Mouse (Mus musculus) olfactory bulb, adult 2 months (tissue): ENCODE measurements around the gene Cmya5. TPM values are rescaled to one million over a fixed set of nuclear protein-coding genes. Genes with fewer than 3 reads are reported as not detected.

Experiments used
- H3K27ac ChIP-seq: fragments of 200-500 bp; 2 replicates; pipeline ENCODE4 v1.5.1; 2012; ENCODE audit warnings: low read depth, low read length; ENCODE audit not compliant: insufficient read depth
- H3K4me1 ChIP-seq: fragments of 200-500 bp; 2 replicates; pipeline ENCODE4 v1.6.1; 2012; ENCODE audit warnings: low read length; ENCODE audit not compliant: control insufficient read depth, insufficient read depth
- H3K4me3 ChIP-seq: fragments of 200-500 bp; 2 replicates; pipeline ENCODE4 v1.5.1; 2012; ENCODE audit warnings: mild to moderate bottlenecking, low read depth, low read length, moderate library complexity; ENCODE audit not compliant: insufficient read depth
- CTCF ChIP-seq: fragments of 200-500 bp; IDR thresholded peaks from 2 replicates; pipeline ENCODE4 v1.5.1; 2012; ENCODE audit warnings: low read depth, mild to moderate bottlenecking, low read length, moderate library complexity; ENCODE audit not compliant: insufficient read depth
- POLR2A ChIP-seq: fragments of 200-500 bp; IDR thresholded peaks from 2 replicates; pipeline ENCODE4 v1.6.1; 2012; ENCODE audit warnings: mild to moderate bottlenecking, low read depth, low read length, moderate library complexity; ENCODE audit not compliant: insufficient read depth
- WGBS: fragments of 180-500 bp; shearing (Covaris S2); methylation state at CpG from one replicate; pipeline ENCODE4 v1.1.7; 2018; 5-methylcytosine and 5-hydroxymethylcytosine counted together
- polyA plus RNA-seq: library from polyadenylated mRNA; stranded (reverse); fragments of >200 nt; gene quantifications from 2 replicates; pipeline ENCODE4 v1.2.4, GENCODE M21; 2012; ENCODE audit warnings: low replicate concordance; ENCODE audit not compliant: missing spikeins, insufficient read depth, insufficient read length

Gene Cmya5
- polyA plus RNA-seq, 1 experiment, result not detected

- no peak overlapping the region for H3K27ac ChIP-seq
- TF ChIP-seq POLR2A (no peak), CTCF (no peak)
- peaks cover 9% of the 10 kb centered on the region; the same call in 1 of the 2 replicates for H3K4me1 ChIP-seq
- H3K4me3 ChIP-seq, result no peak overlapping the region
- WGBS, result 76% methylated on average over 8 of the region's 8 CpGs
These were observed 131.6 kb downstream of the Cmya5 start for GRCm38 (mm10) chr13:93012952-93013351.

- Histone ChIP-seq H3K27ac (no peak overlapping the region), H3K4me3 (no peak overlapping the region), H3K4me1 (peaks cover 9% of the 10 kb centered on the region; the same call in 1 of the 2 replicates)
- 97% methylated on average over 4 of the region's 4 CpGs for WGBS
- TF ChIP-seq POLR2A (no peak), CTCF (no peak)
These were observed 133.2 kb downstream of the Cmya5 start for GRCm38 (mm10) chr13:93011315-93011714.

DNA sequence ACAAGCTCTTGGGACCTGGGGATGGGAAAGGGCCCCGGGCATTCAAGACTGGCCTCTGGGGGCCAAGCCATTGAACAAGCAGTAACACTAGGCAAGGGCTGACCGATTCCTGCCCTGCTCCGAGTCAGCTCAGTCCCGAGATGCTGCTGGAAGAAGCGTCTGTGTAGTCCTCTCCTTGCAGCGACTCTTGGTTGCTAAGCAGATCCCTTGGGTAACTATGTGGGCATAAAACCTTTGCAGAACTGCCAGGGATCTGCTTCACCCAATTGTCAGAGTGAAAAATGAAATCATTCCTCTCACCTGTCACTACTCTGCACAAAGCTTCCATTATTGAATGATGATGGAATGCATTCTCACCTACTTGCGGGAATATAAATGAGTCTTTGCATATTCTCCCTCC, 134.0 kb downstream of the Cmya5 start:
- H3K27ac ChIP-seq, result no peak overlapping the region
- H3K4me3 ChIP-seq, result no peak overlapping the region
- WGBS, result 57% methylated on average over 7 of the region's 7 CpGs
- peaks cover 9% of the 10 kb centered on the region; the same call in 1 of the 2 replicates for H3K4me1 ChIP-seq
- no peak for TF ChIP-seq POLR2A
- TF ChIP-seq CTCF, result no peak

DNA sequence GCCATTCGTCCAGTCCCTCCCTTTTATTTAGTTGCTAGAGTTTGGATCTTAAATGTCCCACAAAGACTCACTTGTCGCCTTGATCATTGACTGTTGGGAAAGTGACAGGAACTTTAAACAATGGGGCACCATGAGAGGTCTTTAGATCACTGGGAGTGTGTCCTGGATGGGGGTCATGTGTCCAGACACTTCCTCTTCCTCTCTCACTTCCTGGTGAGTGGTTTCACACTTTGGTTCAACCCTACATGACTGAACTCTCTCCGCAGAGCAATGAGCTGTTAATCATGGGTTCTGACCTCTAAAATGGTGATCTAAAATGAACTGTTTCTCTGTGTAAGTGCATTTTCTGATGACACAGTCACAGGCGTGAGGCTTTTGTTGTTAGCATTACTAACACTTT, 137.4 kb downstream of the Cmya5 start:
- Histone ChIP-seq H3K4me3 (no peak overlapping the region), H3K27ac (no peak overlapping the region), H3K4me1 (peaks cover 11% of the 10 kb centered on the region)
- TF ChIP-seq CTCF (no peak), POLR2A (no peak)
- 84% methylated on average over 4 of the region's 4 CpGs for WGBS

DNA sequence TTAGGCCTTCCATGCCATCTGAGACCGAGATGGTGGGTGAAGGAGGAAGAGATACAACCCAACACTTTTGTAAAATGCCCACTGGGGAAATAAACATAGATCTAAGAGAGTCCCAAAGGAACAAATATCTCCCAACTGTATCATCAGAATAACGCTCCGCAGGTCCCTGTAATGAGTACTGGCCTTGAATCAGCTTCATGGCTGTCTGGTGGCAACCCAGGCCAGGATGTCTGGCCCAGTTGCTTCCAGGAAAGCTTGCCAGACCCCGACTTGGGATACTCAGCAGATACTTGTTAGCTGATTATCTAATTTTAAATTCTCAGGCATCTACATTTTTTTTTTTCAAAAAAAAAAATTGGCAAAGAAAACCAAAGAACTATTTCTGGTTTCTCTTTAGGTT, 138.2 kb downstream of the Cmya5 start:
- H3K4me3 ChIP-seq, result no peak overlapping the region
- H3K4me1 ChIP-seq, result peaks cover 14% of the 10 kb centered on the region
- no peak overlapping the region for H3K27ac ChIP-seq
- no peak for TF ChIP-seq CTCF
- no peak for TF ChIP-seq POLR2A
- 86% methylated on average over 4 of the region's 4 CpGs for WGBS

DNA sequence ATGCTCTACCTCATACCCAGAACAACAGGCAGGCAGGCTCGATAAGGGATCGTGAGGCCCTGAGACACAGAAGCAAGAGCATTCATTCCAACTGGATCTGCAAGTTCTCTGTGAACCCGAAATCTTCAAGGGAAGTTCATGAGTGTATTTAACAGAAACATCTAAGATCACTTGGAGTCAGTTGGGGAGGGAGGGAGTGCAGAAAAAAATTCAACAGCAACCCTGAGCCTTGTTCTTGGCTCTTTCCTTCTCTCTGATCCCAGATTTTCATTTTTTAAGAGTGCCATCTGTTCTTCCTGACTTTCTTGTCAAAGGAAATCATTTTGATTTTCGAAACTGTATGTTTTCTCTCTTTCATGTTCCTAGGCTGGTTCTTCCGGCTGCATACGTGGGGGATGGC, 140.5 kb downstream of the Cmya5 start:
- 92% methylated on average over 6 of the region's 6 CpGs for WGBS
- H3K4me3 ChIP-seq, result no peak overlapping the region
- TF ChIP-seq POLR2A, result no peak
- TF ChIP-seq CTCF, result no peak
- H3K4me1 ChIP-seq, result peaks cover 25% of the 10 kb centered on the region
- no peak overlapping the region for H3K27ac ChIP-seq

DNA sequence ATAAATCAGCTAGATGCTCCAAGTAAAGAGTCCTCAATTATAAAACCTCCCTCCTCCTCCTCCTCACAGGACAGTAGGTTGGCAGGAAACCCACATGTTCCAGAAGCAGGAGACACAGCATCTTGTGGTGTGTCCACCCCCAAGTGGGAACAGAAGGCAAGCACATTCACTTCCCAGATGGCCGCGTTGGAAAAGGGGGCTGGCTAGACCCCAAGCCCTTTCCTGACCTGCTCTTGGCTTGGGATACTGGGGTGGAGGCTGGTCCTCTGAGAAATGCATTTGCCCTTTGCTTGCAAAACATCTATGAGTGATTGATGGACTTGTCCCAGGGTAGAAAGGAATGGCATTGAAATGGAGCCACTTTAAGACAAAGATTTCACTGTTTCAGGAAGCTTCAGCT, 142.1 kb downstream of the Cmya5 start:
- peaks cover 25% of the 10 kb centered on the region for H3K4me1 ChIP-seq
- WGBS, result 34% methylated on average over 2 of the region's 2 CpGs
- no peak for TF ChIP-seq POLR2A
- TF ChIP-seq CTCF, result no peak
- no peak overlapping the region for H3K4me3 ChIP-seq
- peak overlapping the region; percentile 92 for H3K27ac ChIP-seq

- H3K4me1 ChIP-seq, result peaks cover 25% of the 10 kb centered on the region
- peak overlapping the region; percentile 95 for H3K27ac ChIP-seq
- WGBS, result 27% methylated on average over 12 of the region's 12 CpGs
- TF ChIP-seq POLR2A (no peak), CTCF (no peak)
- H3K4me3 ChIP-seq, result no peak overlapping the region
These were observed 143.7 kb downstream of the Cmya5 start for GRCm38 (mm10) chr13:93000640-93001351.

DNA sequence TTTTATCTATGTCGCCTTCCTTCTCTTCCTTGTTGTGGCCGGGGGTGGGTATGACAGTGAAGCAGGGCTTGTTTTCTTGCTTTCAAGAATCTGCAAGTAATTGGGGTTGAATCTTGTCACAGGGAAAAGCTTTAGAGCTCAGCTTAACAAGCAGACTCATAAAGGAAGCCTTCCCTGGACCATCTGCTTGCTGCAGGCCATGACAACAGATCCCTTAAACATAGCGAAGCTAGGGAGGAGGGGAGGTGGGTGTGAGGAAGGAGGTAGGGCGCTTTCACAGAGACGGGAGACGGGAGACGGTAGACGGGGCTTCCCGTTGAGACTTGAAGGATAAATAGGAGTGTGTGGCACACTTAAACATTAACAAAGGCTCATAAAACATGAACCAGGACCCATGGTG, 144.7 kb downstream of the Cmya5 start:
- H3K4me3 ChIP-seq, result no peak overlapping the region
- H3K27ac ChIP-seq, result peak overlapping the region; percentile 95
- WGBS, result 27% methylated on average over 9 of the region's 9 CpGs
- H3K4me1 ChIP-seq, result peaks cover 27% of the 10 kb centered on the region
- TF ChIP-seq POLR2A (no peak), CTCF (no peak)

DNA sequence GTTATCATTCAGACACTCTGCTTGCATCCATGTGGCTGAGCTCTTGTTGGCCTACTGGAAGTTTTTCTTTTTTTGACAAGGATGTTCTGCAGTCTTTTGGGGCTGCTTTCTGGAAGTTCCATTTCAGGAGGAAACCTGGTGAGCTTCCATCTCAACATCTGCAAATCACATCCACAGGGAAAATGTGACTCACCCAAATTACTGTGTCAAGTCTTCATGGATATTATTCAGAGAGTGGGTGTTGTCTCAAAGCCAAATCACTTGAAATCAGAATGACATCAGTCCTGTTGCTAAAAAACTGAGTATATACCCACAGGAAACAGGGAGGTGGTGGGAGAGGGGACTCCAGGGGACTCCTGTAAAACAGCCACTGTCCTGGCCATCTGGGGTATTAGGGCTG, 149.8 kb downstream of the Cmya5 start:
- peaks cover 6% of the 10 kb centered on the region for H3K4me1 ChIP-seq
- H3K27ac ChIP-seq, result no peak overlapping the region
- TF ChIP-seq CTCF (no peak), POLR2A (no peak)
- no peak overlapping the region for H3K4me3 ChIP-seq
